Mouse (Mus musculus) adrenal gland, postnatal 4 days (tissue): ENCODE measurements at regions not wholly inside any gene's neighbourhood (a gene's known extent, or its start where the extent isn't known, plus 50 kb on each side); places are given as distances from the start of the nearest gene placed in this dataset.

Source experiments
- DNase-seq, 2 experiments: peaks; one replicate each; pipeline ENCODE4 v3.0.0; 2021 to 2022; ENCODE audit warnings: low spot score in 2 of 2, mixed read lengths in 2 of 2

- no peak for DNase-seq
Measured at GRCm38 (mm10) chr10:17511779-17512335, 211.2 kb upstream of the Cited2 start.

- no peak for DNase-seq
Measured at GRCm38 (mm10) chr10:17512487-17512886, 210.5 kb upstream of the Cited2 start.

GRCm38 (mm10) chr10:17513756-17514155, 209.3 kb upstream of the Cited2 start:
- DNase-seq: no peak

- DNase-seq: no peak
Measured at GRCm38 (mm10) chr10:17516068-17516467, 206.9 kb upstream of the Cited2 start.

- no peak for DNase-seq
Measured at GRCm38 (mm10) chr10:17518423-17519175, 204.4 kb upstream of the Cited2 start.

GRCm38 (mm10) chr10:17522026-17522541, 200.9 kb upstream of the Cited2 start:
- no peak for DNase-seq

- DNase-seq: no peak
Measured at GRCm38 (mm10) chr10:17523558-17524328, 199.3 kb upstream of the Cited2 start.

- DNase-seq: no peak
Measured at GRCm38 (mm10) chr10:17527151-17527737, 195.8 kb upstream of the Cited2 start.

GRCm38 (mm10) chr10:17528116-17528515, 194.9 kb upstream of the Cited2 start:
- DNase-seq: no peak

GRCm38 (mm10) chr10:17528846-17529245, 194.2 kb upstream of the Cited2 start:
- no peak for DNase-seq

- no peak for DNase-seq
Measured at GRCm38 (mm10) chr10:17529851-17530509, 193.0 kb upstream of the Cited2 start.

GRCm38 (mm10) chr10:17531021-17531420, 192.0 kb upstream of the Cited2 start:
- DNase-seq: no peak

GRCm38 (mm10) chr10:17538944-17539533, 184.0 kb upstream of the Cited2 start:
- DNase-seq: no peak

- DNase-seq: no peak
Measured at GRCm38 (mm10) chr10:17540404-17541375, 182.3 kb upstream of the Cited2 start.

GRCm38 (mm10) chr10:17542104-17542846, 180.7 kb upstream of the Cited2 start:
- no peak for DNase-seq

GRCm38 (mm10) chr10:17542847-17543421, 180.1 kb upstream of the Cited2 start:
- DNase-seq: no peak

- DNase-seq: no peak
Measured at GRCm38 (mm10) chr10:17545291-17545690, 177.7 kb upstream of the Cited2 start.

- DNase-seq: no peak
Measured at GRCm38 (mm10) chr10:17547986-17548385, 175.0 kb upstream of the Cited2 start.
